18 mouse cellular contexts compared by ENCODE assay signal in genomic region chr1:65075607-65076006, GRCm38 (mm10). TPM values are rescaled to one million over a fixed set of nuclear protein-coding genes. Genes with fewer than 3 reads are reported as not detected.
DNase-seq lines count a peak whose midpoint lies in the region; ATAC-seq and TF ChIP-seq lines count a peak whose summit lies in the region.
"Had no signal": no experiment of that assay in that cellular context is flagged by ENCODE, and none has a peak within 500 bp of the region (broad histone marks: within the 10 kb centered on the region; RNA-seq: fewer than 3 reads in every experiment).

No protein-coding gene starts in this region.

- H3K4me1 ChIP-seq in hindbrain, postnatal 0 days (ENCODE audit: insufficient read depth, low read length): no peaks in the 10 kb centered on the region
- H3K4me1 ChIP-seq in hindbrain, embryonic 12.5 days: no peaks in the 10 kb centered on the region
- H3K4me1 ChIP-seq in lung, adult 2 months (ENCODE audit: control insufficient read depth, insufficient read depth, low read length): no peaks in the 10 kb centered on the region
- no peaks in the 10 kb centered on the region for H3K4me1 ChIP-seq in embryonic facial prominence, embryonic 14.5 days (ENCODE audit: control insufficient read depth, insufficient read depth, low read length)
- H3K4me1 ChIP-seq: neural tube, embryonic 15.5 days had no signal

- peak; percentile 57 for TF ChIP-seq CTCF in hindbrain, postnatal 0 days (IDR thresholded peaks at IDR 0.05; ENCODE audit: low read depth)
- TF ChIP-seq CTCF in lung, adult 2 months (IDR thresholded peaks at IDR 0.05; ENCODE audit: insufficient read depth, low read length): no peak

- no peak overlapping the region for H3K9ac ChIP-seq in hindbrain, postnatal 0 days (replicated peaks; ENCODE audit: low read length)
- no peak overlapping the region for H3K9ac ChIP-seq in hindbrain, embryonic 12.5 days
- H3K9ac ChIP-seq in embryonic facial prominence, embryonic 14.5 days (ENCODE audit: low read depth, low read length): no peak overlapping the region
- H3K9ac ChIP-seq: neural tube, embryonic 15.5 days had no signal

- no peaks in the 10 kb centered on the region for H3K27me3 ChIP-seq in hindbrain, postnatal 0 days (ENCODE audit: insufficient read depth, low read length)
- H3K27me3 ChIP-seq in hindbrain, embryonic 12.5 days: no peaks in the 10 kb centered on the region
- no peaks in the 10 kb centered on the region for H3K27me3 ChIP-seq in embryonic facial prominence, embryonic 14.5 days (replicated peaks; ENCODE audit: control insufficient read depth, insufficient read depth, low read length)
- H3K27me3 ChIP-seq: neural tube, embryonic 15.5 days had no signal

- no peaks in the 10 kb centered on the region for H3K9me3 ChIP-seq in hindbrain, postnatal 0 days (ENCODE audit: low read length)
- H3K9me3 ChIP-seq in hindbrain, embryonic 12.5 days (replicated peaks): no peaks in the 10 kb centered on the region
- peaks cover 6% of the 10 kb centered on the region; the same call in 1 of the 2 replicates for H3K9me3 ChIP-seq in embryonic facial prominence, embryonic 14.5 days (ENCODE audit: control insufficient read depth, low read length)
- H3K9me3 ChIP-seq: G1E; neural tube, embryonic 15.5 days had no signal

- no peak for ATAC-seq in hindbrain, postnatal 0 days
- no peak for ATAC-seq in hindbrain, embryonic 12.5 days (ENCODE audit: low FRiP score)
- no peak for ATAC-seq in embryonic facial prominence, embryonic 14.5 days (ENCODE audit: low read depth)

- H3K36me3 ChIP-seq in hindbrain, postnatal 0 days (ENCODE audit: insufficient read depth, low read length): no peaks in the 10 kb centered on the region
- no peaks in the 10 kb centered on the region for H3K36me3 ChIP-seq in hindbrain, embryonic 12.5 days
- H3K36me3 ChIP-seq in embryonic facial prominence, embryonic 14.5 days (ENCODE audit: control insufficient read depth, insufficient read depth, low read length): no peaks in the 10 kb centered on the region
- H3K36me3 ChIP-seq: G1E; neural tube, embryonic 15.5 days had no signal

- 21% methylated on average over 5 of the region's 5 CpGs for WGBS in hindbrain, postnatal 0 days
- WGBS in hindbrain, embryonic 12.5 days: 26% methylated on average over 5 of the region's 5 CpGs
- 17% methylated on average over 5 of the region's 5 CpGs for WGBS in lung, adult 2 months
- WGBS in embryonic facial prominence, embryonic 14.5 days: 13% methylated on average over 5 of the region's 5 CpGs

- DNase-seq in embryo, embryonic 11 days: peak; percentile 7
- DNase-seq in embryo, embryonic 10 days (ENCODE audit: low spot score): no peak
- no peak for DNase-seq in hindbrain, postnatal 0 days (ENCODE audit: low spot score)
- peak; percentile 1 for DNase-seq in lung, postnatal 36 days
- no peak for DNase-seq in lung, adult 2 months
- DNase-seq in embryonic facial prominence, embryonic 14.5 days (ENCODE audit: low spot score): peak; percentile 16
- no peak for DNase-seq in spleen, postnatal 14 days (ENCODE audit: low spot score in 2 of 2)
- DNase-seq: adrenal gland, adult 2 months; liver; lung, postnatal 4 days had no signal

- TF ChIP-seq POLR2A in lung, adult 2 months (IDR thresholded peaks at IDR 0.05; ENCODE audit: borderline replicate concordance, extremely low read depth, low read depth, low read length): no peak

- H3K27ac ChIP-seq in hindbrain, postnatal 0 days: no peak overlapping the region
- no peak overlapping the region for H3K27ac ChIP-seq in hindbrain, embryonic 12.5 days
- H3K27ac ChIP-seq in embryonic facial prominence, embryonic 14.5 days (replicated peaks; ENCODE audit: low read depth, low read length): no peak overlapping the region
- H3K27ac ChIP-seq: neural tube, embryonic 15.5 days had no signal

- no peak overlapping the region for H3K4me2 ChIP-seq in hindbrain, postnatal 0 days (ENCODE audit: low read depth, low read length)
- H3K4me2 ChIP-seq in hindbrain, embryonic 12.5 days (replicated peaks): no peak overlapping the region
- H3K4me2 ChIP-seq in embryonic facial prominence, embryonic 14.5 days (ENCODE audit: low read depth, low read length): no peak overlapping the region
- H3K4me2 ChIP-seq: neural tube, embryonic 15.5 days had no signal

- H3K4me3 ChIP-seq in hindbrain, postnatal 0 days (ENCODE audit: low read length): no peak overlapping the region
- H3K4me3 ChIP-seq in hindbrain, embryonic 12.5 days: no peak overlapping the region
- H3K4me3 ChIP-seq in lung, adult 2 months (replicated peaks; ENCODE audit: extremely low read depth, low read depth, low read length): no peak overlapping the region
- no peak overlapping the region for H3K4me3 ChIP-seq in embryonic facial prominence, embryonic 14.5 days (ENCODE audit: low read depth, low read length)
- H3K4me3 ChIP-seq: neural tube, embryonic 15.5 days had no signal

RNA-seq across cellular contexts. Expression of gene Crygc, which starts 2.1 kb away (rescaled TPM):
- total RNA-seq in hindbrain, postnatal 0 days (2014; rRNA removed): not detected in 2 replicates
- not detected in 2 replicates for polyA plus RNA-seq in hindbrain, postnatal 0 days (2015; fragmentation: Nextera tagmentation; extraction: Ambion mirVana)
- not detected in 2 replicates for polyA plus RNA-seq in hindbrain, embryonic 12.5 days (2016; fragmentation: Nextera tagmentation; extraction: Ambion mirVana)
- not detected in 2 replicates for polyA plus RNA-seq in lung, adult 2 months (2012; rRNA removed)
- 0.37 TPM in 1 of 2 replicates, not detected in the other for polyA plus RNA-seq in embryonic facial prominence, embryonic 14.5 days (2014; fragmentation: Nextera tagmentation; extraction: Ambion mirVana)
- total RNA-seq: adrenal gland, adult 2 months; common myeloid progenitor, adult 5-6 weeks; G1E; gastrocnemius, adult 8-10 months; left cerebral cortex, postnatal 10 days; monocyte, adult 5-6 weeks had no signal
- polyA plus RNA-seq: adrenal gland, adult 2 months; G1E; heart, embryonic 14.5 days; neural tube, embryonic 15.5 days had no signal

RNA-seq across cellular contexts. Expression of gene Crygb, which starts 6.5 kb away (rescaled TPM):
- not detected in 2 replicates for total RNA-seq in hindbrain, postnatal 0 days (2014; rRNA removed)
- 0.40 TPM in 1 of 2 replicates, not detected in the other for polyA plus RNA-seq in hindbrain, postnatal 0 days (2015; fragmentation: Nextera tagmentation; extraction: Ambion mirVana)
- not detected in 2 replicates for polyA plus RNA-seq in hindbrain, embryonic 12.5 days (2016; fragmentation: Nextera tagmentation; extraction: Ambion mirVana)
- not detected in 2 replicates for polyA plus RNA-seq in lung, adult 2 months (2012; rRNA removed)
- 0.35 TPM in 1 of 2 replicates, not detected in the other for polyA plus RNA-seq in embryonic facial prominence, embryonic 14.5 days (2014; fragmentation: Nextera tagmentation; extraction: Ambion mirVana)
- total RNA-seq: adrenal gland, adult 2 months; common myeloid progenitor, adult 5-6 weeks; G1E; gastrocnemius, adult 8-10 months; left cerebral cortex, postnatal 10 days; monocyte, adult 5-6 weeks had no signal
- polyA plus RNA-seq: adrenal gland, adult 2 months; G1E had no signal

RNA-seq across cellular contexts. Expression of gene Crygd, which starts 12.4 kb away (rescaled TPM):
- total RNA-seq in hindbrain, postnatal 0 days (2014; rRNA removed): not detected in 2 replicates
- not detected in 2 replicates for polyA plus RNA-seq in hindbrain, postnatal 0 days (2015; fragmentation: Nextera tagmentation; extraction: Ambion mirVana)
- polyA plus RNA-seq in hindbrain, embryonic 12.5 days (2016; fragmentation: Nextera tagmentation; extraction: Ambion mirVana): not detected in 2 replicates
- not detected in 2 replicates for polyA plus RNA-seq in lung, adult 2 months (2012; rRNA removed)
- not detected in 2 replicates for polyA plus RNA-seq in embryonic facial prominence, embryonic 14.5 days (2014; fragmentation: Nextera tagmentation; extraction: Ambion mirVana)
- total RNA-seq: adrenal gland, adult 2 months; common myeloid progenitor, adult 5-6 weeks; gastrocnemius, adult 8-10 months; left cerebral cortex, postnatal 10 days; monocyte, adult 5-6 weeks had no signal
- polyA plus RNA-seq: G1E; heart, embryonic 14.5 days; neural tube, embryonic 15.5 days had no signal

RNA-seq across cellular contexts. Expression of gene Cryge, which starts 24.7 kb away (rescaled TPM):
- 1.7 TPM in 1 of 2 replicates, not detected in the other for total RNA-seq in hindbrain, postnatal 0 days (2014; rRNA removed)
- polyA plus RNA-seq in hindbrain, postnatal 0 days (2015; fragmentation: Nextera tagmentation; extraction: Ambion mirVana): not detected in 2 replicates
- not detected in 2 replicates for polyA plus RNA-seq in hindbrain, embryonic 12.5 days (2016; fragmentation: Nextera tagmentation; extraction: Ambion mirVana)
- not detected in 2 replicates for polyA plus RNA-seq in lung, adult 2 months (2012; rRNA removed)
- 0.29 TPM in 1 of 2 replicates, not detected in the other for polyA plus RNA-seq in embryonic facial prominence, embryonic 14.5 days (2014; fragmentation: Nextera tagmentation; extraction: Ambion mirVana)
- total RNA-seq: adrenal gland, adult 2 months; common myeloid progenitor, adult 5-6 weeks; gastrocnemius, adult 8-10 months; left cerebral cortex, postnatal 10 days; monocyte, adult 5-6 weeks had no signal
- polyA plus RNA-seq: G1E; heart, embryonic 14.5 days; neural tube, embryonic 15.5 days had no signal

RNA-seq across cellular contexts. Expression of gene Cryga, which starts 27.6 kb away (rescaled TPM):
- total RNA-seq in hindbrain, postnatal 0 days (2014; rRNA removed): 1.9 and 5.4 TPM in 2 replicates
- 1.2 TPM in 2 replicates for polyA plus RNA-seq in hindbrain, postnatal 0 days (2015; fragmentation: Nextera tagmentation; extraction: Ambion mirVana)
- polyA plus RNA-seq in hindbrain, embryonic 12.5 days (2016; fragmentation: Nextera tagmentation; extraction: Ambion mirVana): not detected in 2 replicates
- polyA plus RNA-seq in lung, adult 2 months (2012; rRNA removed): not detected in 2 replicates
- not detected in 2 replicates for polyA plus RNA-seq in embryonic facial prominence, embryonic 14.5 days (2014; fragmentation: Nextera tagmentation; extraction: Ambion mirVana)
- total RNA-seq: adrenal gland, adult 2 months; common myeloid progenitor, adult 5-6 weeks; G1E; gastrocnemius, adult 8-10 months; monocyte, adult 5-6 weeks had no signal
- polyA plus RNA-seq: adrenal gland, adult 2 months; G1E; heart, embryonic 14.5 days had no signal

Comparison
In these comparisons a context has a peak if more than half of its experiments do, and no peak if none do; other contexts are left out.
1. DNase-seq: peak in embryo, embryonic 11 days (single experiment), lung, postnatal 36 days (single experiment) and embryonic facial prominence, embryonic 14.5 days (single experiment); none in embryo, embryonic 10 days (single experiment), hindbrain, postnatal 0 days (single experiment), lung, adult 2 months (single experiment) and spleen, postnatal 14 days (0 of 2).